Mouse (Mus musculus) heart, embryonic 16.5 days (tissue): ENCODE results near the gene Tmem114. TPM values are rescaled to one million over a fixed set of nuclear protein-coding genes. Genes with fewer than 3 reads are reported as not detected.
A peak's percentile ranks its signal among the peaks of the same experiment; 100 is the strongest.

Source experiments
- ATAC-seq: fragments of 200-750 bp; cut with Nextera tagmentation; replicated peaks from 2 replicates; pipeline ENCODE4 v1.8.0; 2017; ENCODE audit warnings: moderate number of reproducible peaks; ENCODE audit not compliant: insufficient read depth, low FRiP score; ENCODE audit errors: extremely low read depth
- H3K27ac ChIP-seq: fragments of 300-500 bp; sonication (generic); 2 replicates; pipeline ENCODE4 v1.5.1; 2014; ENCODE audit warnings: mild to moderate bottlenecking, low read length, control low read depth, moderate library complexity
- H3K27me3 ChIP-seq: fragments of 300-500 bp; sonication (generic); 2 replicates; pipeline ENCODE4 v1.6.1; 2014; ENCODE audit warnings: low read length, mixed read lengths; ENCODE audit not compliant: control insufficient read depth, insufficient read depth
- H3K36me3 ChIP-seq: fragments of 300-500 bp; sonication (generic); 2 replicates; pipeline ENCODE4 v1.6.1; 2014; ENCODE audit not compliant: control insufficient read depth, insufficient read depth
- H3K4me1 ChIP-seq: fragments of 300-500 bp; sonication (generic); 2 replicates; pipeline ENCODE4 v1.6.1; 2014; ENCODE audit warnings: low read length, mixed read lengths; ENCODE audit not compliant: control insufficient read depth, insufficient read depth
- H3K4me2 ChIP-seq: fragments of 300-500 bp; sonication (generic); 2 replicates; pipeline ENCODE4 v1.6.1; 2014; ENCODE audit warnings: low read depth, mild to moderate bottlenecking, control low read depth, low read length
- H3K4me3 ChIP-seq: fragments of 300-500 bp; sonication (generic); 2 replicates; pipeline ENCODE4 v1.5.1; 2014; ENCODE audit warnings: mild to moderate bottlenecking, control low read depth, low read length
- H3K9ac ChIP-seq: fragments of 300-500 bp; sonication (generic); 2 replicates; pipeline ENCODE4 v1.6.1; 2014; ENCODE audit warnings: low read length, control low read depth
- H3K9me3 ChIP-seq: fragments of 300-500 bp; sonication (generic); replicated peaks from 2 replicates; pipeline ENCODE4 v1.6.1; 2016; ENCODE audit warnings: low read length; ENCODE audit not compliant: control insufficient read depth
- WGBS: fragments of 180-500 bp; shearing (Covaris S2); extraction: QIAGEN DNeasy Blood & Tissue Kit; methylation state at CpG from one replicate; pipeline ENCODE4 v1.1.7; 2014; 5-methylcytosine and 5-hydroxymethylcytosine counted together
- polyA plus RNA-seq: library from polyadenylated mRNA; unstranded; fragments of >200 nt; fragmentation: Nextera tagmentation; extraction: Ambion mirVana; gene quantifications from 2 replicates; pipeline ENCODE4 v1.2.1, GENCODE M21; 2015

Tmem114 gene
- polyA plus RNA-seq, 1 experiment from 2014 or later = not detected

DNA sequence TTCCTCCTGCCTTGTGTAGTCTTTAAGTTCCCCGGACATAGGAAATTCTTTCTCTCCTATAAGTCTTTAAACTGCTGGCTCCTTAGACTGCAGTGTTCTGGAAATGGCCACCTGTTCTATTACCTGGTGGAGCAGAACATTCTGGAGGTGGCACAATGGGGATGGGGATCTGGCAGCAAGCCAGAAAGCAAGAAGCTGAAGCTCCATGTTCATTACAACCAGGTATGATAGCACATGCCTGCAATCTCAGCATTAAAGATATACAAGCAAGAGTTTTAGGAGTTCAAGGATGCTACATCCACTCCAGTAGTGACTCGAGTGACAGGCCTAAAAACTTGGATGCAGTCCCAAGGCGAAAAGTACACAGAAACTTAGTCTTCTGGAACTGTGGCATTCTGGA, 7.7 kb upstream of the Tmem114 start:
- WGBS = 74% methylated on average over 3 of the region's 3 CpGs

DNA sequence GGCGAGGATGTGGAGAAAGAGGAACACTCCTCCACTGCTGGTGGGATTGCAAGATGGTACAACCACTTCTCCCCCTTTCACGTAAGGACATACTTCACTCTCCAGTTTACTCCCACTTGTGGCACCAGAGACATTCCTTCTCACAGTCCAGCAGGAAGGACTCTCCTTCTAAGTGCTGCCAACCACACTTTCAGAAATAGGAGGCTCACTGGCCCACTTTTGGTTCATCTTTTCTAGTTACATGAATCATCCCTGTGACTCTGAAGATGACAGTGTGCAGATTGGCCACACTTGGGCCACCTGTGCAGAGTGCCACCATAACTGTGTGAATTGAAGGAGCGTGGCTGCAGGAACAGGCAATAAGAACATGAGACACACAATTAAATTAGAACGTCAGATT, 4.6 kb upstream of the Tmem114 start:
- WGBS = 71% methylated on average over 4 of the region's 4 CpGs
- no peaks in the 10 kb centered on the region for H3K9me3 ChIP-seq
- H3K9ac ChIP-seq = no peak overlapping the region
- no peak overlapping the region for H3K27ac ChIP-seq
- no peak overlapping the region for H3K4me2 ChIP-seq
- no peaks in the 10 kb centered on the region for H3K36me3 ChIP-seq
- H3K27me3 ChIP-seq = peaks cover 24% of the 10 kb centered on the region
- no peak for ATAC-seq
- no peak overlapping the region for H3K4me3 ChIP-seq
- peaks cover 1% of the 10 kb centered on the region; the same call in 1 of the 2 replicates for H3K4me1 ChIP-seq

More for the DNA sequence above, 7.7 kb upstream of the Tmem114 start:
- Histone ChIP-seq H3K4me3 (no peak overlapping the region), H3K9ac (no peak overlapping the region), H3K36me3 (no peaks in the 10 kb centered on the region), H3K27me3 (no peaks in the 10 kb centered on the region), H3K4me2 (no peak overlapping the region), H3K27ac (no peak overlapping the region), H3K4me1 (no peaks in the 10 kb centered on the region), H3K9me3 (no peaks in the 10 kb centered on the region)
- ATAC-seq = no peak

DNA sequence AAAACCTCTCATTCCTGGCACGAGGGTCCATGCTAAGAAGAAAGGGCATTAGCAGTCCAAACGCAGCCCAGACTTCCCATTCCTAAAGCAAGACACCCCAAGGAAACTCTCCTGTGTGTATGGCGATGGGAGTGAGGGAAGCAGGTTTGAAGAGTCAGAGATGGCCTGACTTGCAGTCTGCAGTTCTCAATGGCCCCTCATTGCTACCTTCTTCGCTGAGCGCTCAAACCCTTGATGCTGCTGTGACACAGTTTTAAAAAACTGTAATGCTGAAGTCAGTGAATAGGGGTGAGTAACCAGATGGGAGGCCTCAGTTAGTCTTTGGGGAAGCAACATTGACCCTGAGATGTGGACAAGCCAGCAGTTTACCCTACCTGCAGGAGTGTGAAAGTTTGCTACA, 800 bp upstream of the Tmem114 start:
- no peak overlapping the region for H3K27ac ChIP-seq
- no peak overlapping the region for H3K4me2 ChIP-seq
- no peak for ATAC-seq
- H3K4me1 ChIP-seq = peaks cover 2% of the 10 kb centered on the region; the same call in 1 of the 2 replicates
- whole genome bisulfite sequencing = 72% methylated on average over 5 of the region's 5 CpGs
- H3K9me3 ChIP-seq = no peaks in the 10 kb centered on the region
- H3K9ac ChIP-seq = no peak overlapping the region
- H3K4me3 ChIP-seq = no peak overlapping the region
- H3K27me3 ChIP-seq = peaks cover 49% of the 10 kb centered on the region
- no peaks in the 10 kb centered on the region for H3K36me3 ChIP-seq

DNA sequence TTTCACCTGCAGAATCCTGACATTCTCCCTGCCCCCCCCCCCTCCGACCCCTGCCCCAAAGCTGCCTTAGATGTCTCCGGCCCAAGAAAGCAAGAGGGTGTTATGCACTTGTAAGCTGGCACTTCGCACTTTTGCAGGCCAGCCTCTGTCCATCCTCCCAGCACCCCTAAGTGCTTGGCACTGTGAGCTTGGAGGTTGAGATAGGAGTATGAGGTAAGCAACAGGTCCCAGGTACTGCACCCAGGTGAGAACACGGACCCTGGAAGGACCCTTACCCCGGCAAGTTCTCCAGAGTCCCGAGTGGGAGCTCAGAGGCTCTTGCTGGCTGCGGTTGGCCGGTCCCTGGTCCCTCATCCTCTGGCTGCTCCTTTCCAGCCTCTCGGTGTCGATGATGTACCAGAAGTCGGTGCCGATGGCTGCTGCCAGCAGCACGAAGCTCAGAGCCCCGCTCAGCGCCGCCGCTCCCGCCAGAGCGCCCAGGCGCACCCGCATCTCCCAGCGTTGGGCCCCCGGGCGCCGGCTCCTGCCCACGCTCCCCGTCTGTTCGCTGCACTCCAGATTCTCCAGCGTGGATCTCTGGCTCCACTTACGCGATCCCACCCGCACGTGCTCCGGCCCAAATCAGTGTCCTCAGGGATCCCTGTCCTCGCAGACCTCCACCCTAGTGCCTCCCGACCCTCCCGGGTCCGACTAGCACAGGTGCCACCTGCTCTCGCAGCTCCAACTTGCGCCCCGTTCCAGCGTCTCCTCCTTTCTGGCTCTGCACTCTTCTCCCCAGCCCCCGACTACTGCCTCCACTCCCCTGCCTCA, 570 bp downstream of the Tmem114 start:
- 4% methylated on average over 43 of the region's 43 CpGs for WGBS
- no peak for ATAC-seq
- H3K9ac ChIP-seq = no peak overlapping the region

DNA sequence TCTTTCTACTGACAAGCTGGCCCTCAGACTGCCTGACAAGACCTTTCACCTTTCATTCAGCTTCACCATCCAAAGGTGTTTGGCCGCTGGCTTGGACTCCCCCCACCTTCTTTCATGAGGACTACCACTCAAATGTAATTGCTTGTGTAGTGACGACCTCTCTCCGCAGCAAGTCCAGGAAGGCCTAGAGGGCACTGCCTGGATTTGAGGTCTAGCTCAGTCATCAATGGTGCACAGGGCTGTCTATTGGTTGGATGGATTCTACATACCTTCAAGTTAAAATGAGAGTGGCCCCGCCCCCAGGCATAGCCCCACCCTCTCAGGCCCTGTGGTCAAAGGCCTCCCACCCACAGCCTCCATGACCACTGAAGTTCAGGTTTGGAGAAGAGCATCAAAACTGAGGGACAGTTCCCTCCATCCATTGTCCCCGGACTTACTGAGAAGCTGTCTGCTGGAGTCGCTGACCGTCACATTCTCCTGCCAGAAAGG, 1.3 kb downstream of the Tmem114 start:
- H3K4me1 ChIP-seq = peaks cover 2% of the 10 kb centered on the region; the same call in 1 of the 2 replicates
- no peak overlapping the region for H3K9ac ChIP-seq
- H3K27me3 ChIP-seq = peaks cover 49% of the 10 kb centered on the region
- H3K4me2 ChIP-seq = no peak overlapping the region
- H3K9me3 ChIP-seq = no peaks in the 10 kb centered on the region
- H3K4me3 ChIP-seq = no peak overlapping the region
- H3K36me3 ChIP-seq = no peaks in the 10 kb centered on the region
- 36% methylated on average over 7 of the region's 7 CpGs for WGBS
- ATAC-seq = no peak
- no peak overlapping the region for H3K27ac ChIP-seq

More for the DNA sequence above, 570 bp downstream of the Tmem114 start:
- Histone ChIP-seq H3K27me3 (peaks cover 49% of the 10 kb centered on the region), H3K27ac (no peak overlapping the region), H3K4me2 (peak overlapping the region; percentile 59), H3K4me1 (peaks cover 2% of the 10 kb centered on the region; the same call in 1 of the 2 replicates), H3K9me3 (no peaks in the 10 kb centered on the region), H3K4me3 (peak overlapping the region; percentile 41), H3K36me3 (no peaks in the 10 kb centered on the region)

DNA sequence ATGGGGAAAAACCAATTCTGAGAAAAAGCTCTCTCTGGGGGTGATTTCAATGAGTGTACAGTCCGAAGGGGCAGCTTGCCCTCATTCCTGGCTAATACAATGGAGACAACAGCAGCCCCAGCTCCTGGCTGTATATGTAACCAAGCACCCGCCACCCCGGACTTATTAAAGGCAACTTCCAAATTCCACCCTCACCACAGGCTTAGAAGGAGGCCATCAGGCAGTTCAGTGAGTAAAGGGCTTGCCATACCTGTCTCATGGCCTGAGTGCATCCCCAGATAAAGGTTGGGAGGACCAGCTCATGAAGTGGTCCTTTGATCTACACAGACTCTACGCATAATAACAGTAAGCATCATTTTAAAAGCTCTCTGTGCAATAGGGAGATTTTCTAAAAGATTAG, 4.1 kb downstream of the Tmem114 start:
- ATAC-seq = no peak
- WGBS = 80% methylated on average over 4 of the region's 4 CpGs

DNA sequence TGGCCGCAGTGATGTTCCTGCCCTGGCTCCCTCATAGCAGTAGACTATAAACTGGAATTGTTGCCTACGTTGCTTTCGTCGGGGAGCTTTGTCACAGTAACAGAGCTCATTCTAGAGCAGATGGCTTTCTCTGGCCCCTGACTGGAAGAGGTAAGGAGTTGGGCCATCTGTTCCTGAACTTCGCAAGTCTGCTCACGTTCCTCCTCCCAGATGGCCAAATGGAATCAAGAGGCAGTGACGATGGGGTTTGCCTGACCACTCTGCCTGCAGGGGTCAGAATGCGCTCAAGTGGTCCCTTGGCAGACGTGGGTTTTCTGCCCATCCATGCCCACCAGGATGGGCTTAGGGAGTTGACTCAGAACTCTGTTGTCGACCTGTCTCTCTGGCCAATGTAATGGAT, 4.6 kb downstream of the Tmem114 start:
- Histone ChIP-seq H3K9ac (no peak overlapping the region), H3K36me3 (no peaks in the 10 kb centered on the region), H3K4me3 (no peak overlapping the region), H3K27me3 (peaks cover 33% of the 10 kb centered on the region), H3K9me3 (no peaks in the 10 kb centered on the region), H3K27ac (no peak overlapping the region), H3K4me2 (no peak overlapping the region), H3K4me1 (peaks cover 2% of the 10 kb centered on the region; the same call in 1 of the 2 replicates)
- 72% methylated on average over 10 of the region's 10 CpGs for WGBS
- no peak for ATAC-seq

More for the DNA sequence above, 4.1 kb downstream of the Tmem114 start:
- Histone ChIP-seq H3K4me2 (no peak overlapping the region), H3K36me3 (no peaks in the 10 kb centered on the region), H3K27me3 (peaks cover 38% of the 10 kb centered on the region), H3K9me3 (no peaks in the 10 kb centered on the region), H3K9ac (no peak overlapping the region), H3K4me1 (peaks cover 2% of the 10 kb centered on the region; the same call in 1 of the 2 replicates), H3K4me3 (no peak overlapping the region), H3K27ac (no peak overlapping the region)

DNA sequence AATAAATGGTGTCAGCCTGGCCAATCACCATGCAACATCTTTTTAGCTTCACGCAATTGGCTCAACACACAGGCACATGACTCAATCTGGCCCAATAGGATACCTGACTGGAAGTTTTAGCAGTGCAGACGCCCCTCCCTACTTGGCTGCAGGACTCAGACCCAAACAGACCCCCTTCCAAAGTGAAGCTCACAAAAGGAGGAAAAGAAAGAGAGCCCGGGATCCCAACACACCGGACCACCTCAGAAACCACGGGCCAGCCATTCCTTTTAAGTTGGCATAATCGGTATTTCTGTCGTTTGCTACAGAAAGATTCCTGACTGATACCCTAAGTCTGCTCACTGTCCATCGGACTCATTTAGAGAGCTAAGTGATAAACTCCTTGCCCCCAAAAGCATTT, 5.3 kb downstream of the Tmem114 start:
- no peak overlapping the region for H3K9ac ChIP-seq
- no peaks in the 10 kb centered on the region for H3K9me3 ChIP-seq
- H3K4me2 ChIP-seq = no peak overlapping the region
- no peaks in the 10 kb centered on the region for H3K36me3 ChIP-seq
- no peak overlapping the region for H3K27ac ChIP-seq
- peaks cover 2% of the 10 kb centered on the region; the same call in 1 of the 2 replicates for H3K4me1 ChIP-seq
- no peak overlapping the region for H3K4me3 ChIP-seq
- peaks cover 26% of the 10 kb centered on the region for H3K27me3 ChIP-seq
- WGBS = 89% methylated on average over 8 of the region's 8 CpGs
- ATAC-seq = no peak

DNA sequence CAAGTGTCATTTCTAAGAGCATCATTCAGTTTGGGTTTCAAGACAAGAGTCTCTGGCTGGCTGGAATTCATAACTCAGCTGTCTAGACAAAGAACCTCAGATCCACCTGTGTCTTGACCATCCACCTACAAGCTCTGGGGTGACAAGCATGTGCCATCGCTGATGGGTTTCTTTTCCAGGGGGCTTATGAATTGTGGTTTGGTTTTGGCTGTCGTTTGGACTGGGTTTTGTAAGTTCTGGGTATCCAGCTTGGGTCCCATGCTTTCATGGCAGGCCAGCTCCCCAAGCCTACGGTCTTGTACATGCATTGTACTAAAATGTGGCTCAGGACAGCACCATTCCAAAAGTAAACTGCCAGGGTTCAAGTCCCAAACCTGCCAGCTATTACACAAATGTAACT, 6.8 kb downstream of the Tmem114 start:
- peaks cover 13% of the 10 kb centered on the region for H3K27me3 ChIP-seq
- H3K9me3 ChIP-seq = no peaks in the 10 kb centered on the region
- H3K4me2 ChIP-seq = no peak overlapping the region
- 82% methylated on average over 3 of the region's 3 CpGs for WGBS
- no peak overlapping the region for H3K27ac ChIP-seq
- H3K36me3 ChIP-seq = no peaks in the 10 kb centered on the region
- ATAC-seq = no peak
- H3K4me3 ChIP-seq = no peak overlapping the region
- no peaks in the 10 kb centered on the region for H3K4me1 ChIP-seq
- no peak overlapping the region for H3K9ac ChIP-seq
